Mouse (Mus musculus) natural killer cell, adult 2 months (primary cell): ENCODE results near the gene Fgfrl1.

Experiments
- DNase-seq, 2 experiments: peaks; one replicate each; pipeline ENCODE4 v3.0.0; 2022; ENCODE audit warnings: low spot score in 2 of 2

The Fgfrl1 gene

GRCm38 (mm10) chr5:108700346-108700745 lies 8.2 kb downstream of the Fgfrl1 start:
- DNase-seq = no peak

- no peak for DNase-seq
Observed at GRCm38 (mm10) chr5:108701341-108702021, 9.3 kb downstream of the Fgfrl1 start.

- DNase-seq = no peak
Observed at GRCm38 (mm10) chr5:108703754-108704626, 11.8 kb downstream of the Fgfrl1 start.

GRCm38 (mm10) chr5:108707758-108708157 lies 15.6 kb downstream of the Fgfrl1 start:
- DNase-seq = no peak

- no peak for DNase-seq
Observed at GRCm38 (mm10) chr5:108708419-108708818, 16.2 kb downstream of the Fgfrl1 start.

GRCm38 (mm10) chr5:108708981-108709731 lies 17.0 kb downstream of the Fgfrl1 start:
- DNase-seq = no peak

GRCm38 (mm10) chr5:108711968-108712367 lies 19.8 kb downstream of the Fgfrl1 start:
- DNase-seq = no peak

GRCm38 (mm10) chr5:108713096-108713495 lies 20.9 kb downstream of the Fgfrl1 start:
- DNase-seq = no peak

GRCm38 (mm10) chr5:108713691-108714090 lies 21.5 kb downstream of the Fgfrl1 start:
- no peak for DNase-seq

- DNase-seq = no peak
Observed at GRCm38 (mm10) chr5:108714149-108714548, 22.0 kb downstream of the Fgfrl1 start.

GRCm38 (mm10) chr5:108715974-108716373 lies 23.8 kb downstream of the Fgfrl1 start:
- no peak for DNase-seq

GRCm38 (mm10) chr5:108718051-108718450 lies 25.9 kb downstream of the Fgfrl1 start:
- no peak for DNase-seq

- DNase-seq = no peak
Observed at GRCm38 (mm10) chr5:108719761-108720160, 27.6 kb downstream of the Fgfrl1 start.

GRCm38 (mm10) chr5:108724006-108724405 lies 31.8 kb downstream of the Fgfrl1 start:
- no peak for DNase-seq

- DNase-seq = peak; percentile 9 to 28
Observed at GRCm38 (mm10) chr5:108726557-108727248, 34.5 kb downstream of the Fgfrl1 start.

- DNase-seq = no peak
Observed at GRCm38 (mm10) chr5:108727425-108727824, 35.2 kb downstream of the Fgfrl1 start.

- no peak for DNase-seq
Observed at GRCm38 (mm10) chr5:108741844-108742243, 49.7 kb downstream of the Fgfrl1 start.

- DNase-seq = no peak
Observed at GRCm38 (mm10) chr5:108742596-108742995, 50.4 kb downstream of the Fgfrl1 start.

GRCm38 (mm10) chr5:108743856-108744255 lies 51.7 kb downstream of the Fgfrl1 start:
- no peak for DNase-seq

- DNase-seq = no peak
Observed at GRCm38 (mm10) chr5:108744629-108745028, 52.4 kb downstream of the Fgfrl1 start.

- DNase-seq = no peak
Observed at GRCm38 (mm10) chr5:108750328-108751210, 58.4 kb downstream of the Fgfrl1 start.
